Mouse (Mus musculus) forebrain, embryonic 10.5 days (tissue): ENCODE data around the gene Commd3. TPM values are rescaled to one million over a fixed set of nuclear protein-coding genes. Genes with fewer than 3 reads are reported as not detected.

Experiments
- DNase-seq: peaks from one replicate; pipeline ENCODE4 v3.0.0-alpha.2; 2017; ENCODE audit warnings: low spot score; ENCODE audit errors: extremely low spot score
- H3K27ac ChIP-seq: fragments of 300-500 bp; sonication (generic); 2 replicates; pipeline ENCODE4 v1.5.1; 2016; ENCODE audit warnings: mild to moderate bottlenecking
- H3K27me3 ChIP-seq: fragments of 300-500 bp; sonication (generic); 2 replicates; pipeline ENCODE4 v1.6.1; 2016; ENCODE audit warnings: mild to moderate bottlenecking; ENCODE audit not compliant: poor library complexity, severe bottlenecking
- H3K36me3 ChIP-seq: fragments of 300-500 bp; sonication (generic); replicated peaks from 2 replicates; pipeline ENCODE4 v1.6.1; 2016; ENCODE audit warnings: mild to moderate bottlenecking, moderate library complexity
- H3K4me1 ChIP-seq: fragments of 300-500 bp; sonication (generic); 2 replicates; pipeline ENCODE4 v1.6.1; 2016
- H3K4me3 ChIP-seq: fragments of 300-500 bp; sonication (generic); 2 replicates; pipeline ENCODE4 v1.5.1; 2016; ENCODE audit warnings: mild to moderate bottlenecking, moderate library complexity
- H3K9me3 ChIP-seq: fragments of 300-500 bp; sonication (generic); 2 replicates; pipeline ENCODE4 v1.6.1; 2016; ENCODE audit warnings: mild to moderate bottlenecking, moderate library complexity
- WGBS: fragments of 180-500 bp; shearing (Covaris S2); methylation state at CpG from one replicate; pipeline ENCODE4 v1.1.7; 2016; 5-methylcytosine and 5-hydroxymethylcytosine counted together
- polyA plus RNA-seq: library from polyadenylated mRNA; unstranded; fragments of >200 nt; fragmentation: Nextera tagmentation; extraction: Ambion mirVana; gene quantifications from 2 replicates; pipeline ENCODE4 v1.2.1, GENCODE M21; 2016

Commd3 gene
- polyA plus RNA-seq, 1 experiment from 2014 or later, result 90.9 TPM

DNA sequence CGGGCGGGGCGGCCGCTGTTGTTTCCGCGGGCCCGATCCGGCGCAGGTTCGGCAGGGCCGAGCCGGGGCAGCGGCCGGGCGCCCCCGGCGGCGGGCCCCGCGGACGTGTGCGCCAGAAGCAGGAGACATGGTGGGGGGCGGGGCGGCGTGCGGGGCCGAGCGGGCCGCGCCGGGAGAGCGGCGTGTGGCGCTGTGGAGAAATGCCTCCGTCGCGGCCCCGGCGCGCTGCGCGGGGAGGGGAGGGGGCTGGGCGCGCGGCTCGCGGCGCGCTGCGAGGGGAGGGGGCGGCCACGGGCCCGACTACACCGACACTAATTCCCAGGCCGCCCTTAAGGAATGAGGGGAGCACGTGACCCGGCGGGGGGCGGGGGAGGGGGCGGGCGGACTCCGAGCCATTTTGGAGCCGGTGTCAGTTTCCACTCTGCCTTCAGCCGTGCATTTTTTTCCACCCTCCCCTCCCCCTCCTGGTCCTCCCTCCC lies 4.3 kb downstream of the Commd3 start:
- Histone ChIP-seq H3K36me3 (no peaks in the 10 kb centered on the region), H3K27me3 (peaks cover 64% of the 10 kb centered on the region), H3K27ac (peak overlapping the region; percentile 98), H3K4me1 (peaks cover 67% of the 10 kb centered on the region), H3K4me3 (peak overlapping the region; percentile 85), H3K9me3 (no peaks in the 10 kb centered on the region)
- 1% methylated on average over 42 of the region's 64 CpGs for WGBS
- DNase-seq, result peak; percentile 94

DNA sequence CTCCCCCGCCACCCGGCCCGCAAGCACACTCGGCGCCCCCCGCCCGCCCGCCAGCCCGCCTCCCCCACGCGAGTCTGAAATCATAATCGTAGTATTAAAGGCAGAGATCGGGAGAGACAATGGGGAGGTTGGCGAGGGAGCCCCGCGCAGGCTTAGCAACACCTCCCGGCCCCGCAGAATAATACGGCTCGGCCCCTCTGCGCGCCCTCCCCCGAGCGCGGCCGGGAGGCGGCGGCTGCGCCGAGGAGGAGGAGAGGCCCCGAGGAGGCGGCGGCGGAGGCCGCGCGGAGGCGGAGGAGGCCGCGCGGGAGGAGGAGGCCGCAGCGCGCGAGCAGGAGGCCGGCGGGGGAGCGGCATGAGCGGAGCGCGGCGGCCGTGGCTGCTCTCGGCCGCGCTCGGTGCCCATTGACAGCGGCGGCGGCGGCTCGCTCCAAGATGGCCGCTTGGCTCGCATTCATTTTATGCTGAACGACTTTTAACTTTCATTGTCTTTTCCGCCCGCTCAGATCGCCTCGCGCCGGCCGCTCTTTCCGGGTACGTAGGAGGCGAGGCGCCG lies 4.8 kb downstream of the Commd3 start, which contains the start of gene Bmi1:
TSS of gene Bmi1 (plus strand) at position 83 of the 556 bp plus-strand sequence.
- H3K27ac ChIP-seq, result peak within 1 kb of the TSS; percentile 98
- H3K4me3 ChIP-seq, result peak within 1 kb of the TSS; percentile 85
- H3K36me3 ChIP-seq, result no peaks in the 10 kb centered on the region; the same call in 1 of the 2 replicates
- peak; percentile 72 for DNase-seq
- peaks cover 63% of the 10 kb centered on the region for H3K4me1 ChIP-seq
- no peaks in the 10 kb centered on the region for H3K9me3 ChIP-seq
- WGBS, result under 1% methylated on average over 70 of the region's 77 CpGs
- H3K27me3 ChIP-seq, result peaks cover 69% of the 10 kb centered on the region

DNA sequence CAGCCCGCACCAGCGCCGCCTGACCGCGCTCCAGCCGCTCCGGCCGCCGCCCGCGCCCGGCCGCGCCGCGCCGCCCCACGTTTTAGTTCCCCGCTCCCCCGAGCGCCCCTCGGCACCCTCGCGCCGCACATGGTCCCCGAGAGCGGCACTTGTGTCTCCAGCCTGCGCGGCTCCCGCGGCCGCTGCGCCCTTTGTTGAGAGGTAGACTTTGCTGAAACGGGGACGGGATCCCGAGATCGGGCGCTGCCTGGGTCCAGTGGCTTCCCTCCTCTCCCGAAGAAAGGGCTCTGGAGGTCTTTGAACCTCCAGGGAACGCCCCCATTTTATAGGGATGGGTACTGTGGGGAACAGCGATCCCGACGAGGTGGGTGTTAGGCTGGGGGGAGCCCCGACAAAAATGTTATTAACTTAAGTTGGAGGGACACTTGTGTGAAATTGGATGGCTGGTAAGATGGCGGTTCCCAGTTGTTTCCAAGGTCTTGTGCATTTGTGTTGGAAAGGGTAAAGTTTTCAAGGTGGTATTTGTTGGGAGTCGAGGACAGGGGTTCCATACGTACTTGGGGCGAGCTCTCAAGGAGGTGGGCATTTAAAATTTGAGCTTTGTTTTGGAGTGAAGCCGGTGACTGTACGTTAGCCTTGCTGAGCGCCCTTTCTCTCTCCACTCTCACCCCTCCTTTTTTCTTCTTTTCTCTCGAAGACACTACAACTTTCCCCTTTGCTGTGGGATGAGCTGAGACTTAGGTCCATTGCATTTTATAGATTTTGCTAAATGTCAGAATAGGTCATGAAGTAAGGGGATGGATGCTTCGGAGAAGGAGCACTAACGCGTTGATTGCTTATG lies 5.7 kb downstream of the Commd3 start:
- WGBS, result 6% methylated on average over 50 of the region's 55 CpGs
- Histone ChIP-seq H3K4me3 (peak overlapping the region; percentile 85), H3K27ac (peak overlapping the region; percentile 98), H3K36me3 (peaks cover 5% of the 10 kb centered on the region), H3K4me1 (peaks cover 58% of the 10 kb centered on the region), H3K27me3 (peaks cover 78% of the 10 kb centered on the region), H3K9me3 (no peaks in the 10 kb centered on the region)
- DNase-seq, result peak; percentile 76

DNA sequence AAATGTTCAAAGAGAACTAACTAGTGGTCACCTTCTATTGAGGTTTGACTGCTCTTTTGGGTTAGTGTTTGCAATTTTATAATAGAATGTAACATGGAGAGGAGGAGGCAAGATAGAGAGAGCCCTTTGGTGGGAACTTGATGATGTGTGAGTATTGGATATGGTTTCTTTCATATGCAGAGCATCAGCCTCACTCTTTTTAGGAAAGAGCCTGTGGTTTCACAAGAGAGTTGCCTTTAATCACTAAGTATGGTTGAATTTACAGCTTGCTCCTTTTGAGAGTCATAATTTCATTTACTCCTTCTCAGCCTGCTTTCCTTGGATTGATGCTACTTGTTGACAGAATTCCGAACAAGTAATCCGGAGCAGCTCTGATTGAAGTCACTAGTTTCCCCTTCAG lies 7.5 kb downstream of the Commd3 start:
- Histone ChIP-seq H3K4me3 (no peak overlapping the region), H3K4me1 (peaks cover 43% of the 10 kb centered on the region), H3K9me3 (no peaks in the 10 kb centered on the region), H3K27me3 (peaks cover 84% of the 10 kb centered on the region), H3K36me3 (peaks cover 23% of the 10 kb centered on the region), H3K27ac (no peak overlapping the region)
- DNase-seq, result no peak
- WGBS, result 7% methylated on average over 2 of the region's 2 CpGs

DNA sequence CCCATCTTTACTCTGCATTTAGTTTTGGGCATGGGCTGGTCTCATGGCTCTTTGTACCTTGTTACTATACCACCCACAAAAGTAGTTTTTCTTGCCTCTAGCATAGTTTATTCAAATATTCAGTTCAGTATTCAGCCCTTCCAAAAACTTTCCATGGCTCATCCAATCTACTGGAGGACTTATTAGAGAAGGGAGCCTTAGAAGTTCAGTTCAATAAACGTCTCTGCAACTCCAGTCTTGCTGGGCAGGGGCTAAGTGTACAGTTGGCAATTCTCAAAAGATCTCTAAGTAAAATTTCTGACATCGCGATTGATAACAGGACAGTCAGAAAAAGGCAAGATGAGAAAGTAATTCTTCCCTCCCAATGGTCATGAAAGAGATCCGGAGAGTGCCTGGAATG lies 8.3 kb downstream of the Commd3 start:
- WGBS, result under 1% methylated on average over 4 of the region's 4 CpGs
- peaks cover 42% of the 10 kb centered on the region for H3K4me1 ChIP-seq
- H3K9me3 ChIP-seq, result no peaks in the 10 kb centered on the region
- no peak overlapping the region for H3K27ac ChIP-seq
- no peak for DNase-seq
- H3K4me3 ChIP-seq, result peak overlapping the region; percentile 55
- H3K27me3 ChIP-seq, result peaks cover 84% of the 10 kb centered on the region
- H3K36me3 ChIP-seq, result peaks cover 23% of the 10 kb centered on the region

DNA sequence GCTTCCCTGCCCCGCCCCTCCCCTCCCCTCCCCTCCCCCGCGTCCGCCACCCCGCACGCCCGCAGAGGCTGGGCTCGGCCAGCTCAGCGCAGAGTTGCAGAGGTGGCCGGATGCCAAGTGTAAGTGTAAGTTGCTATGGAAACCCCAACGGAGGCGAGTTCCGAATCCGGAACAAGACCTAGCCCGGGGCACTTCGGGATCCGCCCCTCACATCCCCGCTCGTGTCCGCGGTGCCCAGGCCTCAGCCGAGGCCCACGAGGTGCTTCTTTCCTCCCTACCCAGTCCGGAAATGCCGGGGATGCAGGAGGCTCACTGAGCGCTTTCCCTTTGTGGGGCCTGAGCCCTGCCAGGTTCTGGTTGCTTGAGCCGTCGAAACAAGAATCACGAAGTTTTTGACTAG lies 8.8 kb downstream of the Commd3 start:
- Histone ChIP-seq H3K4me3 (peak overlapping the region; percentile 55), H3K9me3 (no peaks in the 10 kb centered on the region), H3K27ac (peak overlapping the region; percentile 44; the same call in 1 of the 2 replicates), H3K27me3 (peaks cover 84% of the 10 kb centered on the region), H3K4me1 (peaks cover 37% of the 10 kb centered on the region), H3K36me3 (peaks cover 23% of the 10 kb centered on the region)
- DNase-seq, result peak; percentile 56
- under 1% methylated on average over 21 of the region's 29 CpGs for WGBS

DNA sequence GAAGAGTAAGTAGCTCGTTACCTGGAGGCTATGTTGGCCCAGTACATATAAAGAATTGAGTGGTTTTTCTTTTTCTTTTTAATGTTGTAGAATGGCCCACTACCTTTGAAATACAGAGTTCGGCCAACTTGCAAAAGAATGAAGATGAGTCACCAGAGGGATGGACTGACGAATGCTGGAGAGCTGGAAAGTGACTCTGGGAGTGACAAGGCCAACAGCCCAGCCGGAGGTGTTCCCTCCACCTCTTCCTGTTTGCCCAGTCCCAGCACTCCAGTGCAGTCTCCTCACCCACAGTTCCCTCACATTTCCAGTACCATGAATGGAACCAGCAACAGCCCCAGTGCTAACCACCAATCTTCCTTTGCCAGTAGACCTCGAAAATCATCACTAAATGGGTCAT lies 11.9 kb downstream of the Commd3 start:
- H3K27ac ChIP-seq, result no peak overlapping the region
- peaks cover 32% of the 10 kb centered on the region for H3K4me1 ChIP-seq
- peaks cover 23% of the 10 kb centered on the region for H3K36me3 ChIP-seq
- no peak overlapping the region for H3K4me3 ChIP-seq
- H3K9me3 ChIP-seq, result no peaks in the 10 kb centered on the region
- WGBS, result 32% methylated on average over 5 of the region's 5 CpGs
- no peak for DNase-seq
- peaks cover 100% of the 10 kb centered on the region for H3K27me3 ChIP-seq

DNA sequence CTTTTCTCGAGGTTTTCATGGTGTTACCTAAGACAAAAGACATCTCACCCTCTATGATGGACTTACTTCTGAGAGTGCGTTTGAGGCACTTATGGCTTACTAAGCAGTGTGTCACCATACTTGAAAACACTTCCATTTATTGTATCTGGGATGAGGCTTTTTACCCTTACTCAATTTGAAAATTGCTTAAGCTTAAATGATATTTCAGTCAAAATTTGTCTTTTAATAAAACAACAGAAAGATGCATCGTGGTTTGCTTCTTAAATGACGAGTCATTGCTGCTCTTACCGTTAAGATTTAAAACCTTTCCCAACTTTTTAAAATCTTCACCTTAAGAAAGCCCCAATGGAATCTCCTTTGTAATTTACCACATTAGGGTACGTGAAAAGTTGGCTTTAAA lies 14.2 kb downstream of the Commd3 start:
- Histone ChIP-seq H3K27me3 (peaks cover 100% of the 10 kb centered on the region), H3K9me3 (no peaks in the 10 kb centered on the region), H3K36me3 (peaks cover 23% of the 10 kb centered on the region), H3K4me1 (peaks cover 28% of the 10 kb centered on the region), H3K27ac (no peak overlapping the region), H3K4me3 (no peak overlapping the region)
- DNase-seq, result no peak
- WGBS, result 5% methylated on average over 6 of the region's 6 CpGs

DNA sequence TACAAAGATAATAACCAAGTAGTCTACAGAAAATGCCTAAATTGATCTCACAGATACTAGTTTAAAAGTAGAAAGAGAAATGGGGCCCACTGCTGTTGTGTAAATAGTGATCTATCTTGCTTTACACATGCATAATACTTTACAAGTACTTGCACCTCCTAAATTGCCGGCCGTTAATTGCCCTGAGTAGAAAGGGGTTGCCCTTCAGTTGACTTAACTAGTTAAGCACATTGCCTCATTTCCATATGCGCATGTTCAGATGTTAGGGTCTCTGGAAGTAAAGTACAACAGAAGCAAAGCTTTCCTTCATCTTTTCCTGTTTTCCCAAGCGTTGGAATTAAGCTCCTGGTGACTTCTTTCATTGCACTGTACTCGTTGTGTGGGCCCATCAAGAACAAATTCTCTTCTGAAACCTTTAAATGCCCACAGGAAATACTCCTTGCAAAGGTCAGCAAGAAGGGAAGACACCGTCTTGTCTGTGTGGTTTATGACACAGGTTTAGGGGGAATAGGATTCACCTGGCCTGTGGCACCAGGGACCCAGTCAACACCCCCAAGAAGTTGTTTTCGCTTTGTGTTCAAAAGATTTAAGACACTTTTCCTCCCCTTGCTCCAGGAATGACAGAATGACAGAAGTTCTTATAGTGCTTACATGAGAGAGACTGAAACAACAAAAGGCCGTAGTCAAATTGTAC lies 14.8 kb downstream of the Commd3 start:
- Histone ChIP-seq H3K4me3 (no peak overlapping the region), H3K27ac (no peak overlapping the region), H3K27me3 (peaks cover 100% of the 10 kb centered on the region), H3K36me3 (peaks cover 23% of the 10 kb centered on the region), H3K9me3 (no peaks in the 10 kb centered on the region), H3K4me1 (peaks cover 25% of the 10 kb centered on the region)
- DNase-seq, result no peak
- 5% methylated on average over 8 of the region's 8 CpGs for WGBS

DNA sequence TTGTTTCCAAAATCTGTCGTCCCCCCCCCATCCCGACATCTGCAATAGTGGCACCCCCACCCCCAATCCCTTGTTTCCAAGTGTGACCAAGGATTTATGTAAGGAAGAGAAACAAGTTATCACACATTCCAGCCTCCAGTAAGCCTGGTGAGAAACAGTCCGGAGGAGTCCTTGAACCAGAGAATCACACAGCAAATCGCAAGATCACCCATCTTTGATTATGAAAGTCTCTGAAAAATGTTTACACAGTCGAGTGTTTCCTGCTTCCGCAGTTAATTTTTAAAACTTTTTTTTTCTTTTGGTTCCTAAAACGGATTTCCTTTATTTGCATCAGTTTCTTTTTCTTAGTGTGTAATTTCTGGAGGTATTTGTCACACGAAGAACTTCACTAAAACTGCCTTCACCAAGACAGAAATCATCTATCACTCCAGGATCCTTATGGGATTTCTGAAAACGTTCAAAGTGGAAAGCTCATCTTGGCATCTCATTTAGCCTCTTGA lies 15.5 kb downstream of the Commd3 start:
- peaks cover 25% of the 10 kb centered on the region for H3K4me1 ChIP-seq
- H3K27me3 ChIP-seq, result peaks cover 100% of the 10 kb centered on the region
- WGBS, result 5% methylated on average over 9 of the region's 9 CpGs
- H3K4me3 ChIP-seq, result no peak overlapping the region
- peaks cover 19% of the 10 kb centered on the region for H3K36me3 ChIP-seq
- H3K9me3 ChIP-seq, result no peaks in the 10 kb centered on the region
- no peak overlapping the region for H3K27ac ChIP-seq
- no peak for DNase-seq

DNA sequence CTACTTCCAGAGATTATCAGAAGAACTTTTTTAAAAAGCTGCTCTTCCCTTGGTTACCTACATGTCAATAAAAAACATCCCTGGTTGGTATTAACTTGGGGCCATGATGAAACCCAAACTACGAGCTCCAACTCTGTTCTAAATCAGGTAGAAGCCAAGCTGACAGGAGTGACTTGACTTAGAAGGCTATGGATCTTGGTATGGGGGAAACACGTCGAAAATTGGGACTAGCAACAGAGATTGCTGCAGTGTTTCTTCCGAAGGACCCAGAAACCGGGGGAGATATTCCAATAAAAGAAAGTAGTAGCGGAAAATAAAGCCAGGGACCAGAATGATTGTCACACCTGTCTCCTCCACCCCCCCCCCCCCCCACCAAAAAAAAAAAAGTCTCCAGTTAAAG lies 16.1 kb downstream of the Commd3 start:
- Histone ChIP-seq H3K4me1 (peaks cover 25% of the 10 kb centered on the region), H3K27ac (0 out of 2 replicates have a peak overlapping the region, but pooled peaks have one; percentile 86), H3K9me3 (no peaks in the 10 kb centered on the region), H3K4me3 (peak overlapping the region; percentile 59; the same call in 1 of the 2 replicates), H3K27me3 (peaks cover 100% of the 10 kb centered on the region), H3K36me3 (peaks cover 13% of the 10 kb centered on the region)
- 4% methylated on average over 6 of the region's 6 CpGs for WGBS
- DNase-seq, result no peak

DNA sequence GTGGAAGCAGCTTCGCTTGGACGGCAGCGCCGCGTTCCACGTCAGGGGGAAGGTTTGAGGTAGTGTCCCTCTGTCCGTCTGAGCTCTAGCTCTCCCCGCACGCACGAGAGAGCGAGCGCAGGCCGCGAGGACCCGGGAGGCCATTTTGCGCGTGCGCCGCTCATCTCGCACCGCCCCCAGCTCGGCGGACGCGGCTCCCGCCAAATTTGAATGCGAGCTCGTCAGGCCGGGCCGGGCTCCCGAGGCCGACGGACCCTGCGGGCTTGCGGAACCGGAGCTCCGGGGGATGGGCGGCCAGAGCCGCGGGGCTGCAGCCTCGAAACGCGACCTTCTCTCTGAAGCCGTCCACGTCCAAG lies 16.5 kb downstream of the Commd3 start:
- under 1% methylated on average over 45 of the region's 45 CpGs for WGBS
- peak; percentile 68 for DNase-seq
- H3K27ac ChIP-seq, result peak overlapping the region; percentile 86; the same call in 1 of the 2 replicates
- H3K9me3 ChIP-seq, result no peaks in the 10 kb centered on the region
- H3K27me3 ChIP-seq, result peaks cover 100% of the 10 kb centered on the region
- H3K4me3 ChIP-seq, result peak overlapping the region; percentile 59
- peaks cover 9% of the 10 kb centered on the region for H3K36me3 ChIP-seq
- peaks cover 25% of the 10 kb centered on the region for H3K4me1 ChIP-seq
